Mouse (Mus musculus) spleen, postnatal 10 days (tissue): ENCODE measurements around the gene Olfr1316.

Source experiments
- DNase-seq, 2 experiments: peaks; one replicate each; pipeline ENCODE4 v3.0.0; 2021 to 2022; ENCODE audit warnings: low spot score in 2 of 2

Olfr1316 gene

DNA sequence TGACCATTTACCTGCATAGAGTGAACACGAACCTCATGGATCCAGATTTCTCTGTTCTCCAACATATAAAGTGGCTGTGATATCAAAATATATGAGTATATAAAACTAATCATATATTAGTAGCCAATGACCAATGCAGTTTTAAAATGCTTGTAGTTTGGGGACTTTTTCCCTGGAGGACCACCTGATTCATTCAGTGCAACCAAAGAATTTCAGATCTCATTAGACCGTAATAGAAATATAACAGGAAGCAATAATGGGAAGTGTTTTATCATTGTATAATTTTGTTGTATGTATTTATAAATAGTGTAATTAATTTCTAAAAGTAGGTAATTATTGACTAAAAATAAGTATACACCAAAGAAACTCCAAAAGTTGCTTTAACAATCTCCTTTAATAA, at the start of gene Olfr1316:
TSS of gene Olfr1316 (minus strand) at position 101 of the 400 bp plus-strand sequence.
- no peak for DNase-seq

DNA sequence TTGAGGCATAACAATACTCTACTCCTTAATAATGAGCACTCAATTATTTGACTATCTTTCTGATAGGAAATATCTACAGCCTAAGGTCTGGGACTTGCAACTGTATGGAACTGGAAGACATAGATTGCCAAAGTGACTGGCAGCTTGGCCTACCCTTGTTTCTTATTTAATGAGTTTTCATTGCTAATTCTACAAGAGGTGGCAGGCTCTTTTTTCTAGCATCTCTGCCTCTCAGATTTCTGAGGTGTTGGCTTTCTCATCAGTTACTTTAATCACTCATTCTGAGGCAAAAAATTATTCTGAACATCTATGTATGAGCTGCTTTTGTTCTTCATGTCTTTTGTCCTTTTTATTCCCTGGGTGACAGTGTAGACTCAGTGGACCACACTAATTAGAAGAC, 19.1 kb upstream of the Olfr1316 start, which contains the start of gene Olfr1318:
TSS of gene Olfr1318 (plus strand) at position 301 of the 400 bp plus-strand sequence.
- no peak for DNase-seq

DNA sequence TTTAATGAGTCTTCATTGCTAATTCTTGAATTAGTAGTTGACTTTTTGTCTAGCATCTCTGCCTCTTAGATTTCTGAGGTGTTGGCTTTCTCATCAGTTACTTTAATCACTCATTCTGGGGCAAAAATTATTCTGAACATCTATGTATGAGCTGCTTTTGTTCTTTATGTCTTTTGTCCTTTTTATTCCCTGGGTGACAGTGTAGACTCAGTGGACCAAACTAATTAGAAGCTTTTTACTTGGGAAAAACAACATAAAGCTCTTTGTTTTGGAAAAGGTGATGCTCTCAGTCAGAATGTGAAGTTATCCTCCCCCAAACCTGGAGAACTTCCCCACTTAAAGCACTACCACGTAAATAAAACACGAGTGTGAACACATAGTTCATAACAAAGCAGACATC, 5.3 kb upstream of the Olfr1316 start, which contains the start of gene Olfr1317:
TSS of gene Olfr1317 (plus strand) at position 301 of the 400 bp plus-strand sequence.
- DNase-seq = no peak

DNA sequence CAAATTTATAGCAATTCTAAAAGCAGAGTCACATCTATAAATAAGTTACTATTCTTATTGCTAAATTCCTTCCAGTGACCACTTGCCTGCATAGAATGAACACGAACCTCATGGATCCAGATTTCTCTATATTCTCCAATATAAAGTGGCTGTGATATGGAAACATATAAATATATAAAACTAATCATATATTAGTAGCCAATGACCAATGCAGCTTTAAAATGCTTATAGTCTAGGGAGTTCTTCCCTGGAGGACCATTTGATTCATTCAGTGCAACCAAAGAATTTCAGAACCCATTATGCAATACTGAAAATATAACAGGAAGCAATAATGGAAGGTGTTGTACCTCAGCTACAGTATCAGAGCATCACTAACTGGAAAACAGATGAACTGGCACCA, 19.4 kb downstream of the Olfr1316 start, which contains the start of gene Olfr1315-ps1:
TSS of gene Olfr1315-ps1 (minus strand) at position 101 of the 400 bp plus-strand sequence.
- no peak for DNase-seq

DNA sequence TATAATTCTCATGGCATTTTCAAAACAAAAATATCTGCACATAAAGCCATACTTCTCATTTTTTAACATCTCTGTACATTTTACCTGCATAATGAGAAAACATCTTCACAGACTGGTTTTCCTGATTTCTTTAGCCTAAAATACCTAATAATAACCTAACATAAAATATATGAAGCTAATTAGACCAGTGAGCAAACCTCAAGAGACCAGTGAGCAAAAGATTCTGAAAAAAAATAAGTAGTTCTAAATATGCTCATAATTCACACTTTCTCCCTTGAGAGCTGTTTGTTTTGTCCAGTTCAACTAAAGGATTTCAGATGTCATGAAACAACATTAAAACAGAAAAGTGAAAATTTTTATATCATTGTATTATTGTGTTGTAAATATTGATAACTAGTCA, 38.1 kb downstream of the Olfr1316 start, which contains the start of gene Olfr1314:
TSS of gene Olfr1314 (minus strand) at position 101 of the 400 bp plus-strand sequence.
- DNase-seq = no peak

DNA sequence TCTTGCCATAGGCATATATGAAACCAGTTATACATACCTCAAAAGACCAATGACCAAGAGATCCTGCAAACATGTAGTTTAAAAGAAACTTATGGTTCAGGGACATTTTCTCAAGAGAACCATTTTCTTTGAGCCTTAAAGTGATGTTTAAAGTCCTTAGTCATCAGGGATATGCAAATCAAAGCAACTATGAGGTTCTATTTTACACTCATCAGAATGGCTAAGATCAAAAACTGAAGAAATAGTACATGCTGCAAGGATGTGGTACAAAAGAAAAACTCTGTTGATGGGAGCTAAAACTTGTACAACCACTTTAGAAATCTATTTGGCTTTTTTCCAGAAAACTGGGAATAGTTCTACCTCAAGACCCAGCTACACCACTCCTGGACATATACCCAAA, 57.0 kb downstream of the Olfr1316 start, which contains the start of gene Olfr1313:
TSS of gene Olfr1313 (minus strand) at position 101 of the 400 bp plus-strand sequence.
- no peak for DNase-seq
